Mouse (Mus musculus) gastrocnemius, postnatal 36 days (tissue): Measurements from ENCODE around the gene Abca4. TPM values are rescaled to one million over a fixed set of nuclear protein-coding genes. Genes with fewer than 3 reads are reported as not detected.

Experiments
- DNase-seq, 2 experiments: peaks; one replicate each; pipeline ENCODE4 v3.0.0; 2022
- intact Hi-C: fragments of 180-260 bp; cut with DNase I; formaldehyde crosslinking; loops from one replicate; pipeline ENCODE4 v1.15.1; 2025
- total RNA-seq, 2 experiments: library from RNA; stranded (reverse); gene quantifications; 2 replicates each; pipeline ENCODE4 v1.2.3; 2021

The Abca4 gene
- total RNA-seq, 2 experiments from 2014 or later, result 0.79 to 1.2 TPM

DNA sequence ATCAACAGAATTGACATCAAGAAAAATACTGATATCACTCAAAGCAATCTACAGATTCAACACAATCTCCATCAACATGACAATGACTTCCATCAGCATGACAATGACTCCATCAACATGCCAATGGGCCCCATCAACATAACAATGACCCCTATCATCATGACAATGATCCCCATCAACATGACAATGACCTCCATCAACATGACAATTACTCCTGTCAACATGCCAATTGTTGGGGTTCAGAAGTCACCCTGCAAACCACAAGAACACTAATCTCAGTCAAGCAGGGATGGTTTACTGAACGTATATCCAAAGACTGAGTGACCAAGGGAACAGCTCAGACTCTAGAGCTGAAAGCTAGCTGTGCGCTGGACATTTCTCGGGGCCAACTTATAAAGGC lies 101.2 kb downstream of the Abca4 start:
- intact Hi-C loops, result no loop called here

DNA sequence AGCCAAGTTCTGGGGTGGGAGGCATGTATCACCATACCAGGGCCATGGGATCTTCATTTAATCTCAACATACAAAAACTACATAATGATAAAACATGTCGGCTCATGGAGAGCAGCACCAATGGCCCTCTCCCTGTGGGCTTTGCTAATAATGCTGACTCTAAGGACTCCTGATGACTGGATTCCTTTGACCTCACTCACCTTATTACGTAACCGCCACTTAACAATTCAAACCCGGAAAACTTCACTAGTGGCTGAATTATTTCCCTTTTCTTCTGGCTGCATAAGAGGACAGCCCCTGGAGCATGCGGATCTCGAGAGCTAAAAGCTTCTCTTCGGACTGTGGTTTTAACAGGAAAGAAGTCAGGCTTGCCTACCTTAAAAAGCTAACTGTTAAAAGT lies 106.6 kb downstream of the Abca4 start:
- intact Hi-C loops, result no loop called here
- no peak for DNase-seq

More for the DNA sequence above, 101.2 kb downstream of the Abca4 start:
- no peak for DNase-seq

DNA sequence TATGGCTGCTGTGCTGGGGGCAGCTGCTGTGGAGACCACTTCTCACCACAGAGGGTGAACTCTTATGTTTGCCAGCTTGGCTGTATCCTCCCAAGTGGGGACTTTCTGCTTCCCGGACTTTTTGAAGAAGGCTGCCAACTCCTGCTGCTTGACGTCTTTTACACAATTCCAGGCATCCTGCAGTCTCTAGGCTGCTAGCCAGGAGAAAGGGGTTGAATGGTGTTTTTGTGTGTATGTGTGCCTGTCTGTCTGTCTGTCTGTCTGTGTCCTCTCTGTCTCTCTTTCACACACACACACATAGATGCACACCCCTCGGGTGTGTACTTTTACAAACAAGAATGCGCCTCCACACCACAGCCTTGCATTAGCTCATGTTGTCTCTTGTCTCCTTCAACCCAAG lies 108.2 kb downstream of the Abca4 start:
- intact Hi-C loops, result no loop called here
- no peak for DNase-seq

DNA sequence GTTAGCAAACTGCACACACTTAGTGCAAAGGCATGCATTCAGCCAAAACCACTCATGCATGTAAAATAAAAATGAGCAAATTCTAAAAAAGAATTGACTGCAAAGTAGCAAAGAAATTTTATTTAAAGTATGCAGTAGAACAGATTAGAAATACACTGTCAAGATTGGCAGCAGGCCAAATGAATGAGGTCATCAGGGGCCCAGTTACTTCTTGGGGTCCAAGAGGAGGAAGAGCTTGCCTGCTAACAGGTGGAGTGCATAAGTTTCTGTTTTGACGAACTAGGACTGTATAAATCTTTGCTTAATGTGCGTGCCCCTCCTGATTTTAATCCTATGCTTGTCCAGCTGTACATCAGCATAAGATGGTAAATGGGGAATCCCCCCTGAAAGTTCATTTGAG lies 109.8 kb downstream of the Abca4 start:
- intact Hi-C loops, result no loop called here
- no peak for DNase-seq

DNA sequence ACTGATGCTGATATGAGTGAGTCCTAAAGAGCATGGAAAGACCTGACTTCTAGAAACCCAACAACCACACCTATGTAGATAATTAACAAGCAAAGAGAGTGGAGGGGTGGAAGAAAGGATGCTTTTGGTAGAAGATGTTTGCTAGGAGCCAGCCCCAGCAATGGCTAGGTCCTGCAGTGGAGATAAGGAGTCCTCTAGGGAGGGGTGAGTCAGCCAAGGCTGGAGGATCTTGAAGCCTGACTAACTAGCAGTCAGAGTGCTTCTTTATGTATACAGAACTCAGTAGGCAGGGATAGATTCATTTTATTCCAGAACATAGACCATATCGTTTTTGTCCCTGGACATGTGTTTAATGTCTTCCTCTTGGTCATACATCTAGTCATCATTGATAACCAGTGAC lies 115.2 kb downstream of the Abca4 start:
- no peak for DNase-seq
- intact Hi-C loops, result no loop called here

DNA sequence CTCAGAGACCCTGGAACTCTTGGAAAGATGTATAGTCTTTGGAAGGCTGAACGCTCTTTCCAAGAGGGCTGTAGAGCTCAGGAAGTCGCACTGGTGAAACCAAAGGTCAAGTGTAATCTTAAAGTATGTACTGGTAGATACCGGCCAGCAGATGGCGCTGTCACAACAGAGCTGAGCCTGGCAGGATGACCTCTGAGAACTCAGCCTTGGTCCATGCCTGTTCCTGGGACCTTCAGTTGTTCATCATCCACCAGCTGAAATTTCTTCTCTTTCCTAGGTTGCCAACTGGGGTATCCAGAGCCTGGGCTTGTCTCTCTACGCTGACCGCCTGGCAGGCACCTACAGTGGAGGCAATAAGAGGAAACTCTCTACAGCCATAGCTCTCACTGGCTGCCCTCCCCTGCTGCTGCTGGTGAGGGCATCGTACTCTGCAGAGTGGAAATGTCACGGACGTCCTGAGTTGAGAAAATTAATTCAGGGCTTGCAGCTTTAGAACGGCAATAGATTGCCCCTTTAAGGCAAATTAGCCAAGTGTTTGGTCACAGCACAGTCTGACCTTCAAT lies 125.5 kb downstream of the Abca4 start:
- DNase-seq, result peak; percentile 19 to 52
- intact Hi-C loops, result no loop called here

DNA sequence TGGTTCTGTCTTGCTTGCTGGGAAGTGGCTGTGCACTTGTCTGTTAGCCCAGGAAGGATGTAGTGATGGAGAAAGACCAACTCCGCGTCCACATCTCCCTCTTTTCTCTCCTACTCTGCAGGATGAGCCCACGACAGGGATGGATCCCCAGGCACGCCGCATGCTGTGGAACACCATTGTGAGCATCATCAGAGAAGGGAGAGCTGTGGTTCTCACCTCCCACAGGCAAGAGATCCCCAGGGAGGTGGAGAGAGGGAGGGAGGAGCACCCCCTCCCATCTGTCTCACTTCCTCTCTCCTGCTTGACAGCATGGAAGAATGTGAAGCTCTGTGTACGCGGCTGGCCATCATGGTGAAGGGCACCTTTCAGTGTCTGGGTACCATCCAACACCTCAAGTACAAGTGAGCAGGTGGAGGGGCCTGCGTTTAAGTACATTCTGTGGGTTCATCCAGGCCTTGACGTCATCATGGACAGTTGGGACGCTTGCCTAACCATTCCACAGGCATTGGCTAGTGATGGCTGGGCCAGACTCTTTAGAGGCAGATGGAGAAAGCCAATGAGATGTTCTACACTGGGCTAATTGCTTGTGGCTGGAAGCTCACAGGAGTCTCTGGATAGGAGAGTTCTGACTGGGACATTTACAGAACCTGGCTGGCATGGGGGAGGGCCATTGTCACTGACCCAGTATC lies 126.5 kb downstream of the Abca4 start:
- no peak for DNase-seq
- intact Hi-C loops, result no loop called here

DNA sequence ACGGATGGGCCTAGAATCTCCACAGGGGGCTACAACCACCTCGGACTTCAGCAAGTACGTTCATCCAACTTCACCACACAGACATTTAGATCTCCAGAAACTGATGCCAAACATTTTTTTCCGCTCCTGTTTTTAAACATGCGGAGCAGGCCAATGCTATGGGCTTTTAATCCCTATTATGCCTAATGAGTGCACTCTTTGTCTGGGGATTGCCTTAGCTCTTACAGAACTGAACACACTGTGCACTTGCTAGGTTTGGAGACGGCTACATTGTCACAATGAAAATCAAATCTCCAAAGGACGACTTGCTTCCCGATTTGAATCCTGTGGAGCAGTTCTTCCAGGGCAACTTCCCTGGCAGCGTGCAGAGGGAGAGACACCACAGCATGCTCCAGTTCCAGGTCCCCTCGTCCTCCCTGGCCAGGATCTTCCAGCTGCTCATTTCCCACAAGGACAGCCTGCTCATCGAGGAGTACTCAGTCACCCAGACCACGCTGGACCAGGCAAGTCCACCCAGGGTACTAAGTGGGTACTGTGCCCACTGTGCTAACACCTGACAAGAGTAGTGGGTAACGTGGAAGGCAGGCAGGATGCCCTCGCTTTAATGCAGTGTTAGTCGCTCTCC lies 129.4 kb downstream of the Abca4 start:
- DNase-seq, result no peak
- intact Hi-C loops, result no loop called here

DNA sequence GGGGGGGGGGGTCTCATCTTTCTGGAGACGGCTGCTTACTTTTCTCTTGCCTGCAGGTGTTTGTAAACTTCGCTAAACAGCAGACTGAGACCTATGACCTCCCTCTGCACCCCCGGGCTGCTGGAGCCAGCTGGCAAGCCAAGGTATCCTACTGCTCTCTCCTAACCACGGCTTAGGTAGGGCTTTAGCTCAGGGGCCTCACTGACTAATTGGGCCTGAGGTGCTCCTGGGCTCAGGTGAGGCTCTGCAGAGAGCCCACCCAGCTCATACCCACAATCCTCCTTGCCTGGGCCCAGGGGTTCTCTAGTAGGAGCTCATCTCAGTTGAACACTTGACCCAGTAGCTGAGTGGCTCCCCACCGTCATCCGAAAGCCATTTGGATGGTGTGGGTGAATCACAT lies 131.8 kb downstream of the Abca4 start:
- no peak for DNase-seq
- intact Hi-C loops, result no loop called here

DNA sequence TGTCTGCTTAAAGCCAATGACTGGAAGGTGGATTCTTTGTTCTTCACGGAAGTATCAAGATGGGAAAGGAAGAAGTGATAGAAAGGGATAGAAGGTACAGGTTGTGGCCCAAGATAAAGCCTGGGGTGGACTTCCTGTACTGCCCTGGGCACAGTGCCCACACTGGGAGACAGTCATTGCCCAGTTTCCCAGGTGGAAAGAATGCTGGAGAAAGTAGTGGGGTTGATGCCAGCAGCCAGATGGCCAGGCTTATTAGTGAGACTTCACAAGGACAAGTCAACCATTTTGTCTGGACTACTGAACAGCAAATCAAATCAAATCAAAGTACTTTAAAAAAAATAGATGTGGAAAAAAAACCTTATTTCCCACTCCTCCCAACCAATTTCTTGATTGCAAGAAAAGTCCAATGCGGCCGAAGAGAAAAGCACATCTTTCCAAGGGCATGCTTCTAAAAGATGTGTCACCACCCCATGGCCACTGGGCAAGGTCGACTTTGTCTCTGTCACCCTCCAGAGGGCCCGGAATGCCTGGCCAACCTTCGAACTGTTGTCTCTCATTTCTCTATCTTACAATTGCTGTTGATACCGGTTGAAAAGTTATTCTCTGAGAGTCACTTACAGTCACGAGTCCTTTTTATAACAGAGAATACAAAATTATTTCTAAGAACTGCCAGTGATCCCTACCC lies 132.6 kb downstream of the Abca4 start:
- intact Hi-C loops, result no loop called here
- no peak for DNase-seq

DNA sequence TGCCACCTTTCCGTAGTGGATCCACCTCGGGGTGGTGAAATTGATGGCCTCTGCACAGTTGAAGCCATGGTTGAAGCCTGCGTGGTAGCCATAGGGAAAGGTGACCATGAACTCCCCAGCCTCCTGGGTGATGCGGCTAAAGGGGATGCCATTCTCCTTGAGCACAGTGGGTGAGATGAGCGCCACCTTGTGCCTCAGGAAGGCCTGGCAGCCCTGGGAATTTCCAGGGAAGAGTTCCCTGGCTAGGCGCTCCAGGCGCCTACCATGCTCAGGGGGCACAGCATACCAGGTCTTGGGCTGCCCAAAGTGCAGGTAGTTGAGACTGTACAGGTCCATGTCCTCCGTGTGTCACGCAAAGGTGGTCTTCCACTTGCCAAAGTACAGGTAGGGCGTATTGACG lies 139.9 kb downstream of the Abca4 start:
- intact Hi-C loops, result no loop called here
- DNase-seq, result no peak

DNA sequence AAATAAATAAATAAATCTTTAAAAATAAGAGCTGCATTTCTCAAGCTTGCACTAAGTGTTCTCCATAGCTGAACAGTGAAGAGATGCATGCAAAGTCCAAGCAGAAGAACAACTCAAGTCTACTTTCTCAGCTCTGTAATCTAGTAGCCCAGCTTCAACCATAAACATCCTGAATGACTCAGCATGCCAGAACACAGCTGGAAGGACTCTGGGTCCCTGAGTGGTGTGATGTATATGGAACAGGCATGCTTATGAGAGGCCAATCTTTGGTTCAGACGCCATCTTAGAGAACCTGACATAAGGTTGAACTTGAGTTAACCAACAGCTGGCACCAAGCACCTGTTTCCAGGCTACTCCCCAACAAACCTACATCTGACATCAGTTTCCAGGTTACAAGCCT lies 142.7 kb downstream of the Abca4 start:
- intact Hi-C loops, result no loop called here

DNA sequence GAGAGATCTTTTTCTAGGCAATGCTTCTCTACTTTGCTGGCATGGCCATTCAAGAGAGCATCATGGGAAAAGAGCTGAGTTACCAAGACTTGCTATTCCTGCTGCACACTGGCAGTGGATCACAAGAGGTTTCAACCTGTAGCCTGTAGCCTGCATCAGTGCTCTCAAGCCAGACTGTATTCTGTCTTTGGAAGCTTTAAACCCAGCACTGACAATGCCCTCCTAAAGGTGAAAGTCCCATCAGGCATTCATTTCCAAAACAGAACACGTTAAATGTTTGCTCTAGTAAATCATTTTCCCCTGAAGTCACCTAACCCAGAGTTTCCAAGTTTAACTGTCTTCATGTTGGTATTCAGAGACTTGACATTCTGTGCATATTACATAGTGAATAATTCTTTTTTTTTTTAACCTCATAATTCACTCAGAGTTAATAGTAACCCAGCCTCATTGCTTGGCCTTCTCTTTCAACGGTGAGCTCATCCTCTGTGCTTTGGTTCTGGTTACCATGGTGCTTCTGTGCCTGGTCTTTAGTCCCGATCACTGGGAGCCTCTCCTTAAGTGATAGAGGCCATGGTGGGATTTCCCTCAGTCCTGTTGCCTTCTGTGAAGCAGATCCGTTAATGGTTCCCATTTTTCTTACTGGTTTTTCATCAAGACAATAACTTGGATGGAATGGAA lies 152.5 kb downstream of the Abca4 start:
- no peak for DNase-seq
- intact Hi-C loops, result no loop called here

More for the DNA sequence above, 142.7 kb downstream of the Abca4 start:
- no peak for DNase-seq

DNA sequence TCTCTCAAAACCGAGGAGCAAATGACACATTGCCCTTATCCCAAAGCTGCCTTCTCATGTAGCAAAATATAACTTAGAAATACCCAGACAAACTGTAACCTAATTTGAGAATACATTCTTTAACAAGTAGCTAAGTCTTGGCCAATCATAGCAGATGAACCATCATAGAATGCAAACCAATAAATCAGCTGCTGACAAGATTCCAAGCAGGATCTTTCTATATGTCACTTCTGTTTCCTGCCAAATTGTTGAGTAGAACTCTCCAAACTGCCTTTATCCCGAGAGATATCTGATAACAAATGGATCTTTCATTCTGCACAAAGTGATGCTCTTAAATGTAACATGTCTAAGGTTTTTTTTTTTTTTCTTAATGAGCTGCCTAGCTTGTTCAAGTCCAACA lies 154.3 kb downstream of the Abca4 start:
- no peak for DNase-seq
- intact Hi-C loops, result no loop called here

DNA sequence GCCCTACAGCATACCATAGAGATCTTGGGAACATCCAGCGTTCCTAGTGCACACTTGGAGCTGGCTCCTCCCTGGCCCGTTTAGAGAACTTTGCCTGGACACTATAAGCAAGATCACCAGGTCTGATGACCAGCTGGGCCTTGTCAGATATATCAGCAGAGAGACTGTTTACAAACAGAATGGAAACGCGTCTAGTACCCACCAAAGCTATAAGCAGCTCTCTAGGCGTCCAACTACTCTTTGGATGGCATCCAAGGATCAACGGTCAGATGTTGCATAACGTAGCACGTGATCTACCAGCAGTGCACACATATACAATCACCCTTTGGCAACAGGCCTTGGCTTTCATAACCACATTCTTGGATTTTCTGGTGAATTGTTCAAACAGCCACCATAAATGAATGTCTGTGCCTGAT lies 154.7 kb downstream of the Abca4 start:
- DNase-seq, result no peak
- intact Hi-C loops, result no loop called here

DNA sequence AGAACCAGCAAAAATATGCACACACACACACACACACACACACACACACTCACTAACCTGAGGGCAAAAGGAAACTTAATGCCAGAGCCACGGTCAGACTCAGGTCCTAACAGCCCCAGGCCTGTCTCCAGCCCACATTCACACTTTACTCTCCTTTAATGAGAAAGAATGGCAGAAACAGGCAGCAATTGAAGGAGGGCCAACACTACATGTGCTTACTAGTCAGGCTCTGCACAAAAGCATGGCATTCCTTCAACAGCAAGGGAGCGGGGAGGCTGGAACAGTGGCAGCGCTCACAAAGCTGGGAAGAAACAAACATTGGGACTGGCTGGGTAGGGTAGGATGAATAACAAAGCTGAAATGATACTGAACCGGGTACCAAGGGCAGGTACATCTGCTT lies 155.4 kb downstream of the Abca4 start:
- no peak for DNase-seq
- intact Hi-C loops, result no loop called here

DNA sequence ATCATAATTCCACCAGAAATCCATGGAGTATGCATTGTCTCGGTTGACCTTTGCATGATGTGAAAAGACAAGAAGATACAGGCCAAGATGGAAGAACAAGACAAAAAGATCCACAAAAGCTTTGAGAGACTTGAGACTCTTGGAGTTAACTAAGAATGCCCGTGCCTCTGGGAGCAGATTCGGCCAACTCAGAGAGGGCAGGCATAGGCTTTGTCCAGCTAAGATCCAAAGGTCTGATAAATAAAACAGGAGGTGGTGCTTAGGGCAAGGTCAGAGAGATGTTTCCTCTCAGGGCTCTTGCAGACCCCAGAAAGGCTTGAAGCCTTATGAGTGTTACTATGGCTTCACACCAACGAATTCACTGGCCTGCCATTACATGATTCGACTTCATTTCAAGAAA lies 155.8 kb downstream of the Abca4 start:
- intact Hi-C loops, result no loop called here
- no peak for DNase-seq

DNA sequence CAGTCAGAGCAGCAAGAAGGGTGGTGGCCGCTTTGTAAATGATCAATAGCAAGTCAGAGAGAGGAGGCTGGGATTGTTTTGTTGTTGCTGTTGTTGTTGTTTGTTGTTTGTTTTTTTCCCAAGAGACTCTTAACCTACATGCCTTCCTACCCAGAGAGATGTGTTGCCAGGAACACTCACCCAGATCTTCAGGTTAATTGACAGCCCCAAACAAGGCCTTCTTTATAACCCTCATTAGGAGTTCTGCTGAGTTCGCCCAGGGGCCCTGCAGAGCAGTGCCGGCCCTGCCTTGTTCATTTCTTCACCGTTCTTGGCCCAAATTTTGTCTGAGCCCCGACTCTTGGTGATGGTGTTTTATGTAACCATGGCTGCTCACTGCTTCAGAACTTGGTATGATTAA lies 156.2 kb downstream of the Abca4 start:
- intact Hi-C loops, result no loop called here
- DNase-seq, result no peak

DNA sequence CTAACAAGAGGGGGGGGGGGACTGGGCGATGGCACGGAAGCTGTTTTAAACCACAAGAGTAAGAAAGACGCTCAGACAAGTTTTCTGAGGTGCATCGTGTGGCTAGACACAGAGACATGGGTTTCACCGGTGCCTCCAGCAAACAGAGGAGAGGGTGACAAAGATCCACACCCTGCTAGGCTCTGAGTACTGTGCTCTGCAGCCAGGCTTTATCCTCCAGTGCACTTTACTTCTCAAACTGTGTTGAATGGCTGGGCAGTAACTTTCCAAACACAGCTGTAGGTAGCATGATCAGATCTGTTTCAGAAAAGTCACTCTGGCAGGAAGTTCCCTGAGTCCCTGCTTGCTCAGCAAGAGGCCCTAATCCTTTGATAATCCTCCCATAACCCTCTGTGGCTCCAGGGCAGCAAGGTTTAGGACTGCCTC lies 158.1 kb downstream of the Abca4 start:
- DNase-seq, result no peak
- intact Hi-C loops, result no loop called here

DNA sequence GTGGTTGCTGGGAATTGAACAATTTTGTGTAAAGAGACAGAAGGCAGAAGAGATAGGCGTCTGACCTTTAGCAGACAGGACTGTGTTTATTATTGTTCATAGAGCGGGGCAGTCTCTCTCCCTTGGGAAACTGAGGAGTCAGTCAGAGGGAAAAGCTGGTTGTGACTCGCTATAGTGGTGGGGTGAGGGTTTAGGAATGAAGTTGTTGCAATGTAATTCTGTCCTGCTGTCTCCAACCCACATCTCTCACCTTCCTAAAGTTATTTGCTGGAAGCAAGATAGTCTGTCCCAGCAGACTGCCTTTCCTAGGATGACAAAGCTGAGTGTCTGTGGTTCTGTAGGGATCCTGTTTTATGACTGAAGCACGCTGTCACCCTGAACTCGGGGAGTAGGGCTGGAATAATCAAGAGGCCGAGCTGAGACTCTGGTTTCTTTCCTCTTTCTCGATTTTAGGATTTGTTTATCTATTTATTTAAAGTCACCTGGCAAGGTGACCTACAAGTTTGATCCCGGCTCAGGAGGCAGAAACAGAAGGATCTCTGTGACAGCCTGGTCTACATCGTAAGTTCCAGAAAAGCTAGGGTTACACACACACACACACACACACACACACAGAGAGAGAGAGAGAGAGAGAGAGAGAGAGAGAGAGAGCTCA lies 159.6 kb downstream of the Abca4 start:
- intact Hi-C loops, result no loop called here
- no peak for DNase-seq

DNA sequence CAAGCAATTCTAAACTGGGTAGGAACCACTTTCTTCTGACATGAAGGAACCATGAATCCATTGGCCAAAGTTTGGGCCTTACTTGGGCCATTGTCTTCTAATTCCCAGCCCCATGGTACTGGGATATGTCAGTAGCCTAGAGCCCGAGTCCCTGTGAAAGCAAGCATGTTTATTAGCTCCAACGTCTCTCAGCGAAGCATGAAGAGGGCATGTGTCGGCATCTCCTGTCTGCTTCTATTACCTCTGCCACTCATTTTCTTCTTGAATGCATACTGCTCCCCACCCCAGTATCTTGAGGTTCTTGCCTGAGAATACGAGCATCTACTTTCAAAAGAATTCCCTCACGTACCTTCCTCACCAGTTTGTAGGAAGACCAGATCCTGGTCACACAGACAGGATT lies 161.5 kb downstream of the Abca4 start:
- no peak for DNase-seq
- intact Hi-C loops, result no loop called here
